Mouse (Mus musculus) thymus, adult 2 months (tissue): Measurements from ENCODE around the gene Zfp821.

Experiments used
- CTCF ChIP-seq: fragments of 200-500 bp; IDR thresholded peaks from 2 replicates; pipeline ENCODE4 v1.5.1; 2012; ENCODE audit warnings: mild to moderate bottlenecking, control low read depth, low read length, moderate library complexity, borderline replicate concordance; ENCODE audit not compliant: control insufficient read depth, poor library complexity, insufficient read depth; ENCODE audit errors: extremely low read depth
- POLR2A ChIP-seq: fragments of 200-500 bp; IDR thresholded peaks from 2 replicates; pipeline ENCODE4 v1.6.1; 2012; ENCODE audit warnings: mild to moderate bottlenecking, low read length, control low read depth, moderate library complexity; ENCODE audit not compliant: control insufficient read depth, poor library complexity, insufficient read depth; ENCODE audit errors: extremely low read depth

DNA sequence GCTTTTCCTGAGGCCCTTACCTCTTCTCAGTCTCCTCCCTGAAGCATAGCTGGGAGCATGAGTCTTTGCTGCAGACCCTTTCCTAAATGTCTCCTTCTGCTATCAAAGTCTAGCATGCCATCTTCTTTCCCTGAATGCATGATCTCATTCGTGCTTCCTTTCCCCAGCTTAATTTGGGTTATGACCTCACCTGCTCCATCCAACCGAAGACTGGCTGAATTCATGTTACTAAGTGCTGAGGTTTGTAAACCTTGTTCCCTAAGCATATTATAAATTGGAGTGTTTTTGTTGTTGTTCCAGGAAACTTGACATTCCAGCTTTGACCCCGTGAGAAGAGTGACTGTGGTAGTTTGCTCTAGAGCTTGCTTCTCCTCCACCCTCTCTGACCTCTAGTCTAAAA is 28.7 kb downstream of the Zfp821 start:
- TF ChIP-seq POLR2A, result no peak
- TF ChIP-seq CTCF, result no peak
